Mouse (Mus musculus) C2C12 (cell line): Measurements from ENCODE around the gene Nt5c2.

Experiments
- CEBPB ChIP-seq: IDR thresholded peaks from one replicate; pipeline ENCODE4 v1.6.1; 2011; ENCODE audit warnings: low read depth, mild to moderate bottlenecking, control low read depth, moderate library complexity
- CTCF ChIP-seq: IDR thresholded peaks from one replicate; pipeline ENCODE4 v1.5.1; 2011; ENCODE audit not compliant: control insufficient read depth, insufficient read depth, insufficient read length
- MAX ChIP-seq: IDR thresholded peaks from one replicate; pipeline ENCODE4 v1.6.1; 2011; ENCODE audit warnings: mild to moderate bottlenecking, control low read depth
- MYOD1 ChIP-seq: IDR thresholded peaks from one replicate; pipeline ENCODE4 v1.6.1; 2011; ENCODE audit warnings: low read depth; ENCODE audit not compliant: control insufficient read depth, insufficient read length
- MYOG ChIP-seq: IDR thresholded peaks from one replicate; pipeline ENCODE4 v1.6.1; 2011; ENCODE audit not compliant: control insufficient read depth, insufficient read length; ENCODE audit errors: extremely low read depth
- USF1 ChIP-seq: IDR thresholded peaks from one replicate; pipeline ENCODE4 v1.6.1; 2011; ENCODE audit warnings: low read depth, mild to moderate bottlenecking, control low read depth, moderate library complexity

GRCm38 (mm10) chr19:46869049-46869448 is 145.9 kb downstream of the Nt5c2 start:
- TF ChIP-seq CTCF = no peak
- TF ChIP-seq CEBPB = no peak
- TF ChIP-seq MAX = no peak
- TF ChIP-seq USF1 = no peak
- TF ChIP-seq MYOG = no peak
- TF ChIP-seq MYOD1 = no peak
